Mouse (Mus musculus) olfactory bulb, adult 2 months (tissue): ENCODE measurements at regions not wholly inside any gene's neighbourhood (a gene's known extent, or its start where the extent isn't known, plus 50 kb on each side); places are given as distances from the start of the nearest gene placed in this dataset.

Experiments used
- CTCF ChIP-seq: fragments of 200-500 bp; IDR thresholded peaks from 2 replicates; pipeline ENCODE4 v1.5.1; 2012; ENCODE audit warnings: low read depth, mild to moderate bottlenecking, low read length, moderate library complexity; ENCODE audit not compliant: insufficient read depth
- POLR2A ChIP-seq: fragments of 200-500 bp; IDR thresholded peaks from 2 replicates; pipeline ENCODE4 v1.6.1; 2012; ENCODE audit warnings: mild to moderate bottlenecking, low read depth, low read length, moderate library complexity; ENCODE audit not compliant: insufficient read depth

- no peak for TF ChIP-seq POLR2A
- TF ChIP-seq CTCF, result no peak
Observed at GRCm38 (mm10) chr4:105859052-105859864, 69.6 kb downstream of the Gm12728 start.
